Mouse (Mus musculus) lung, postnatal 0 days (tissue): ENCODE data around the gene Ahnak.

Source experiments
- CTCF ChIP-seq: IDR thresholded peaks from 2 replicates; pipeline ENCODE4 v1.5.1; 2016; ENCODE audit warnings: antibody characterized with exemption, mild to moderate bottlenecking
- EP300 ChIP-seq: IDR thresholded peaks from 2 replicates; pipeline ENCODE4 v1.6.1; 2016; ENCODE audit warnings: antibody characterized with exemption, mild to moderate bottlenecking, control low read depth

DNA sequence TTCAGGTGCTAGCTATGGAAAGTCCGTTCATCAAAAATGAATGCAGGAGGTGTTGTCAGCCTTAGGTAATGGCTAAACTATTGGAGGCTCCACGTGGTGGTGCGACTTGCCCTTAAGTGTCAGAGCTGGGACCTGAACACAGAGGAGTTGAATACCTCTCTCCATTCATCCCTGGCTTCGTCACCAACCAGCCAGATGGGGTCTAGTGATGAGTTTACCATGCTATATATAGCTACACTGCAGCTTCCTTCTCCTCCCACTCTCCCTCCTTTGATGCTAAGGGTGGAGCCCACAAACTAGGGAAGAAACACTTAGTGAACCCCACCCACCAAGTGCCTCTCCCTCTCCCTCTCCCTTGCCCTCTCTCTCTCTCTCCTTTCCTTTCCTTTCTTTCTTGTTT lies 55.2 kb downstream of the Ahnak start:
- no peak for TF ChIP-seq CTCF
- TF ChIP-seq EP300: peak; percentile 23; the same call in 1 of the 2 replicates
